Mouse (Mus musculus) adrenal gland (tissue): ENCODE measurements around the gene Tbc1d16.

Experiments used
- intact Hi-C: fragments of 180-260 bp; cut with DNase I; formaldehyde crosslinking; loops from one replicate; pipeline ENCODE4 v1.15.1; 2025

The Tbc1d16 gene

DNA sequence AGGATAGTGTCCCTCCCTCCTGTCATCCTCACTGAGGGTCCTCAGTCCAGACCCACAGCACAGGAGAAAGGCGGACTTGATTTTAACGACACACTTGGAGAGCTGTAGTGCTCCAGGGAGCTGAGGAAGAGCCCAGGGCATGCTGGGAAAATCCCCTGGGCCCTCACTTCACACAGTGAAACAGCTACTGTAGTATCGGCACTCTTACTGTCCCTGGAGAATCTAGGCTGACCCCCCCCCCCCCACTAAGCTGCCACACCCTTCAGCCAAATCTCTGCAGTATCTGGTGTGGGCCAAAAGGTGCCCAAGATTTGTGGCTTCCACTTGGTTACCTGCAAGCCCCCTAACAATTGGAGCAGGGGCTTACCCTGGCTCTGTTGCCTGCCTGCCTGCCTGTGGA lies 8.7 kb upstream of the Tbc1d16 start:
- intact Hi-C loops: no loop called here

DNA sequence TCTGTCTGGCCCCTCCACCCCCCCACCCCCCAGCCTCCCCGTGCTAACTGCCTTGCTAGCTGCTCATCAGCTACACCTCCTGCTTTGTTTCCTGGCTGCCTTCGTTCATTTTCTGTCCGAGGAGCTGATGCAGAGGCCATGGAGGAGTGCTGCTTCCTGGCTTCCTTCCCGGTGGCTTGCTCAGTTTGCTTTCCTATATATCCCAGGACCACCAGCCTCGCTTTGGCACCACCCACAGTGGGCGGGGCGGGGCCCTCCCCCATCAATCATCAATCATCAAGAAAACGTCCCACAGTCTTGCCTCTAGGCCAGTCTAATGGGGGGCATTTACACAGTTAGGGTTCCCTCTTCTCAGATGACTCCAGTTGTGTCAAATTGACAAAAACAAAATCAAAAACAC lies 8.1 kb upstream of the Tbc1d16 start:
- intact Hi-C loops: no loop called here

DNA sequence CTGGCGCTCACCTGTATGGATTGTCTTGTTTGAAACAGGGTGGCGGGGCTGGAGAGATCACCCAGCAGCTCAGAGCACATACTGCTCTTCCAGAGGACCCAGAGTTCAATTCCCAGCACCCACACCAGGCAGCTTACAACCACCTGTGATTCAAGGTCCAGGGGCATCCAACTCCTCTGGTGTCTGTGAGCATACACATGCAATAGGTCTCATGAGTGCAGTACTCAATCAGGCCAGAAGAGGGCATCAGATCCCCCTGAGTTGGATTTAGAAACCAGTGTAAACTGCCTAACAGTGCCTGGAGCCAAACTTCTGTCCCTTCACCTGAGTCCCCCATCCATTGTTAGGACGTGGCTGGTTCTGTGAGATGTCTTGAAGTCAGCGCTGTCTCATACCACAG lies 7.3 kb upstream of the Tbc1d16 start:
- intact Hi-C loops: no loop called here

GRCm38 (mm10) chr11:119234770-119235169 lies 6.5 kb upstream of the Tbc1d16 start:
- intact Hi-C loops: no loop called here

DNA sequence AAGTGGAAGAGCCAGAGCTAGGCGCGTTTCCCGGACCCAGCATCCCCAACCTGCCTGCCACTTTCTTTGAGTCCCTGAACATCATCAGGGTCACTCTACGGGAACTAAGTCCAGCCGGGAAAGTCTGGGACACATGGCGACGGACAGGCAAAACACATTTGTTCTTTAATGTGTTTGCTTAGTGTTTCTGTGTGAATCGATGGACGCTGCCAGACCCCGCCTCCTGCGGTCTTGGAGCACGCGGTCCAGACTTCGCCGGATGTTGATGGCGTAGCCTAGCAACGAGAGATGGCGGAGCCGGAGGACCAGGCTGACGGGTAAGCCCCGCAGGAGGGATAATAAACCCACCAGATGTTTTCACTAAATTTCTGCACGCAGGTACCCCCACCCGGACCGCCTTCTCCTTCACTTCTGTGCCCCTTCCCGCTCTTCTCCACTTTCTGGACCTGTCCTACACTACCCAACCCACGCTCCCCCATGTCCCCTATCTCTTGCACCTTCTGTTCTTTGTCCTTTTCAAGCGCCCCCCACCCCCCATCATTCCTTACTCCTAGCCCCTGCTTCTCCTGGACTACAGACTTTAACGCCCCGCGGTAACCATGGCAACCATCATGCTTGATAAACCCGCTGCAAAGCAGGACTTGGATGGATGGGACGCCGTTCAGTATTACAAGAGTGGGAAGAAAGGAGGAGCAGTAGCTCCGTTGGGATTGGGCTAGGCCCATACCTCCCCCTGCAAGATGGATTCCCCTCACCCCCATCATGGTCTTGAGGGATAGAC lies 737 bp upstream of the Tbc1d16 start:
- intact Hi-C loops: no loop called here

DNA sequence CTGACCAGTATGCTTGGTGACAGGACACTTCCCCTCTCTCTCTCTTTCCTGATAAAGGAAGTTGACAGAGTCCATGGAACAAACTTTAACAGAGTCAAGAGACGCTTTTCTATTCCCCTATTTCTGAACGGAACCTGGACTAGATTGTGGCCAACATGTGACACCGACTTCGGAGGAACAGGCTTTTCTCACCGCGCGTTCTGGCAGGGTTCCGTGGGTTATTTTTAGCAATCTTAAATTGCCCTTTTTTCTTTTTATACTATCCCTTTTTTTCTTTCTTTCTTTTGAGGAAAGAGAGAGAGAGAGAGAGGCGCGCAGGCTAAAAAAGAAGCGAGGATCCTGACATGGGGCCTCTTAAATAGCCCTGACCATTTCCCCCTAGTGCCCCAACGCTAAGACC lies 708 bp downstream of the Tbc1d16 start:
- intact Hi-C loops: no loop called here

DNA sequence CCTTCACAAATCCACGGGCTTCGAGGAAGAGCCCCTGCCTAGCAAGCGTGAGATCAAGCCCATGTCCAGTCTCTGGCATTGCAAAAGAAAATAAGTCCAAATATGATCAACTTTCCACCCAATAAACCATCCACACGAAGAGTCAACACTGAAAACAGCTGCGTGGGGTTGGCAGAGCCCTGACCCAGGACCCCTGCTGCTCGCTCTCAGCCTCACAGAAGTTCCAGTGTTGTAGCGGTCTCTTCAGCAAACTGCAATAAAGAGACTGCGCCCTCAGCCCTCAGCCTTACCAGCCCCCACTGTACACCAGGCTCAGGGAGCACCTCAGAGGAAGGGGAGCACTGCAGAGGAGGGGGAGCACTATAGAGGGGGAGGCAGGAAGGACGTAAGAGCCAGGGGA lies 2.7 kb downstream of the Tbc1d16 start:
- intact Hi-C loops: no loop called here

DNA sequence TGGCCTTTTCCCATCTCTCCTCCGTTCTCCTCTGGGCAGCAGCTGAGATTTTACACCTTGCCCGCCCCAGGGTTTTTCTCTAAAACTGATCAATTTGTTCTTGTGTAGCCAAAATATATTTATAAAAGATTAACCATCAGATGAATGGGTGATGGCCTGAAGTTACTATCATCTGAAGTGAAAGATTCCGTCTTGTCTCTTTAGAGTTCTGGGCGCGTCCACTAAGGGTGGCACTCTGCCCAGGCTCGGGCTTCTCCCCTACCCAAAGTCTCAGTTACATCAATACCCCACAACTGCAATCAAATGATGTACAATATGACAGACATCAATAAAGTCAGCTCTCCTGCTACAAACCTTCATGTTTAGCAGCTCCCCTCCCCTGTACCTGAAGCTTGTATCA lies 3.4 kb downstream of the Tbc1d16 start:
- intact Hi-C loops: no loop called here

GRCm38 (mm10) chr11:119223124-119223890 lies 5.0 kb downstream of the Tbc1d16 start:
- intact Hi-C loops: no loop called here

DNA sequence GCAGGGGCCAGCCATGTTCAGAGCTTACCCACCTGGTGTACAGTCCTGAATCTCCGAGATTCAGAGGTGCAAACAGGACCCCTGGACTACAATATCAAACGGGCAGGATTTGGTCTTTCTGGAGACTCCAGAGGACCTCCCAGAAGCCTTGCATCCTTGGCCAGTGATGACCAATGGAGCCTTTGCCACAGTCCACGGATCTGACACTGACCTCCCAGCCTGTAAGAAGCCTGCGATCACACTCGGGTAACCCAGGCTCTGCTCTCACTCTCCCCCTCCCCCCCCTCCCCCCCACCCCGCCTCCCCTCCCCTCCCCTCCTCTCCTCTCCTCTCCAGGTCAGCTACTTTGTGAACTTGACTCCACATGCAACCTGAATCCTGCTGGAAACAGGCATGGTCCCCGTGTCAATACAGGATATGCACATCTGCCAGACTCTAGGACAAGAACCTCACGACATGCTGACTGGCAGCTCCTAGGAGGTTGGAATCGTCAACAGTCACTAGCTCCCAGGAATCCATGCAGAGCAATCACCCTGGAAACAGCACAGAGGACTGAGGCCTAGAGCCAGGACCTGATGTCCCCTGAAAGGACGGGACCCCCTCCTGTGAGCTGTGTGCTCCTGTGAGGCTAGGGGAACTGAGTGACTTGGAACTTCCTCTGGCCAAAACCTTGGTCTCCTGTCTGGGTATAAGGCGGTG lies 6.3 kb downstream of the Tbc1d16 start:
- intact Hi-C loops: no loop called here

- intact Hi-C loops: no loop called here
These were observed 8.4 kb downstream of the Tbc1d16 start for GRCm38 (mm10) chr11:119219816-119220465.

DNA sequence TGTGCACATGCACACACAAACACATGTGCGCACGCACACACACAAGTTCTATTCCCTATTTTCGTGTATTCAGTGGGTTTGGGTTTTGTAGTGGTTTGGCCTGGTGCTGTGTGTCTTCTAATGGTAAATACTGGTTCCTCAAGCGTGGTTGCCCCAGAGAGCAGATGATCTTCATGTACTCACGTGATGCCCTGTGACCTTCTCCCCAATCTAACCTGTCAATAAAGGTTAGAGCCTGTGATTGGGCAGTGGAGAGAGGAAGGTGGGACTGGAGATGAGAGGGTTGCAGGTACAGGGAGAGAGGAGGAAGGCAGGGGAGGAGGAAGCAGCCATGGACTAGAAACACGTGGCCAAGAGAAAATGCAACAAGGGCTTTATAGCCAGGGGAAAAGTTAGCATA lies 10.4 kb downstream of the Tbc1d16 start:
- intact Hi-C loops: no loop called here

GRCm38 (mm10) chr11:119215905-119216507 lies 12.3 kb downstream of the Tbc1d16 start:
- intact Hi-C loops: no loop called here

GRCm38 (mm10) chr11:119215038-119215904 lies 13.0 kb downstream of the Tbc1d16 start:
- intact Hi-C loops: no loop called here

- intact Hi-C loops: no loop called here
These were observed 15.0 kb downstream of the Tbc1d16 start for GRCm38 (mm10) chr11:119213166-119213885.

DNA sequence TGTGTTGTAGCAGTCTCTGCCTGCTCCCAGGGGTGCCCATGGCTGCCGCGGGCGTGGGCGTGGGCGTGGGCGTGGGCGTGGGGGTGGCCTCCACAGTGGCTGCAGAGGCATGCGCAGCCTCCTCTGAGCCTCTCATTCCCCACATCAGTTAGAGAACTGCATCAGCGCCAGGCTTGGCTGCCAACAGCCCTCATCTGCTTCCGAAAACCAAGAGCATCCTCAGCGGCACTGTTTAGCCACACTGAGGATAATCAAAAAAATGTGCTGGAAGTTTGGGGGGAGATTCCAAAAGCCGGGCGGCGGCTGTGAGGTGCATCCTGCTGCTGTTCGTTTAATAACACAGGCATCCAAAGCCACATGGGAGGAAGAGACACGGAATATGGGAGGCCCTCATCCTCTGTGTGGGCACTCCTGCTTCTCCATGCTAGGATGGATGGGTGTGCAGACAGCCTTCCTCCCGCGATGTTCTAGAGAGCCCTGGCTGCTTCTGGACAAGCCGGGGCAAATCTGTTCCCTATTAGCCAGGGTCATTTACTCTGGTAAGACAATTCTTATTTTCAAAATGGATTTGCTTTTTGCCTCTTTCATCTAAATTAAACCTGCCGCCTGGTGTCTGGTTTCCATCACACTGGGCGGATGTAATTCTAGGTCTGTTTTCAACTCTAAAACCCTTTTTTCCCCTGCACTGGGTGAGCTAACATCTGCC lies 16.5 kb downstream of the Tbc1d16 start:
- intact Hi-C loops: no loop called here

- intact Hi-C loops: no loop called here
These were observed 17.8 kb downstream of the Tbc1d16 start for GRCm38 (mm10) chr11:119210321-119211100.
